Mouse (Mus musculus) embryonic facial prominence, embryonic 12.5 days (tissue): ENCODE measurements around the gene Olfr763. TPM values are rescaled to one million over a fixed set of nuclear protein-coding genes. Genes with fewer than 3 reads are reported as not detected.

Experiments used
- polyA plus RNA-seq: library from polyadenylated mRNA; unstranded; fragments of >200 nt; fragmentation: Nextera tagmentation; extraction: Ambion mirVana; gene quantifications from 2 replicates; pipeline ENCODE4 v1.2.1, GENCODE M21; 2016

Gene Olfr763
- polyA plus RNA-seq, 1 experiment from 2014 or later = not detected

Other genes with a start within 250 kb of the Olfr763 start
- 0.42 and 0.93 TPM in 2 replicates for gene Mmp19, start 219.9 kb upstream of the Olfr763 start, polyA plus RNA-seq
- gene Dnajc14, start 206.7 kb upstream of the Olfr763 start, polyA plus RNA-seq = 55.6 and 60.5 TPM in 2 replicates
- 24.8 and 25.7 TPM in 2 replicates for gene Tmem198b, start 206.4 kb upstream of the Olfr763 start, polyA plus RNA-seq
- gene Sarnp, start 193.5 kb upstream of the Olfr763 start, polyA plus RNA-seq = 227 and 230 TPM in 2 replicates
- gene Ormdl2, start 189.1 kb upstream of the Olfr763 start, polyA plus RNA-seq = 31.5 and 35.5 TPM in 2 replicates
- 10.8 and 11.9 TPM in 2 replicates for gene Gdf11, start 119.1 kb upstream of the Olfr763 start, polyA plus RNA-seq
- gene Cd63, start 109.8 kb upstream of the Olfr763 start, polyA plus RNA-seq = 459 and 465 TPM in 2 replicates
- gene Rdh5, start 87.9 kb upstream of the Olfr763 start, polyA plus RNA-seq = 14.2 and 14.7 TPM in 2 replicates
- 210 and 215 TPM in 2 replicates for gene Bloc1s1, start 86.8 kb upstream of the Olfr763 start, polyA plus RNA-seq
- 5.2 TPM in 2 replicates for gene Itga7, start 77.0 kb upstream of the Olfr763 start, polyA plus RNA-seq
- 0.13 TPM in 1 of 2 replicates, not detected in the other for gene Mettl7b, start 49.8 kb upstream of the Olfr763 start, polyA plus RNA-seq
- gene Olfr9, start 21.4 kb upstream of the Olfr763 start, polyA plus RNA-seq = not detected in 2 replicates
- gene Olfr764-ps1, start 29.1 kb downstream of the Olfr763 start, polyA plus RNA-seq = not detected in 2 replicates
- gene Olfr765, start 39.2 kb downstream of the Olfr763 start, polyA plus RNA-seq = not detected in 2 replicates
- not detected in 2 replicates for gene Olfr766-ps1, start 58.2 kb downstream of the Olfr763 start, polyA plus RNA-seq
- not detected in 2 replicates for gene Olfr767, start 72.1 kb downstream of the Olfr763 start, polyA plus RNA-seq
- not detected in 2 replicates for gene Olfr768, start 88.6 kb downstream of the Olfr763 start, polyA plus RNA-seq
- gene Olfr769, start 107.1 kb downstream of the Olfr763 start, polyA plus RNA-seq = not detected in 2 replicates
- not detected in 2 replicates for gene Olfr770, start 128.2 kb downstream of the Olfr763 start, polyA plus RNA-seq
- gene Olfr771, start 154.0 kb downstream of the Olfr763 start, polyA plus RNA-seq = not detected in 2 replicates
- gene Olfr772, start 167.1 kb downstream of the Olfr763 start, polyA plus RNA-seq = not detected in 2 replicates
- gene Olfr773, start 176.6 kb downstream of the Olfr763 start, polyA plus RNA-seq = not detected in 2 replicates
- not detected in 2 replicates for gene Olfr774, start 225.4 kb downstream of the Olfr763 start, polyA plus RNA-seq
- gene Olfr775, start 237.6 kb downstream of the Olfr763 start, polyA plus RNA-seq = not detected in 2 replicates
- not detected in 2 replicates for gene Olfr776, start 248.3 kb downstream of the Olfr763 start, polyA plus RNA-seq